Mouse (Mus musculus) bone marrow macrophage, adult 2 months (primary cell): Measurements from ENCODE around the gene Exoc3l2.

Experiments used
- CTCF ChIP-seq: IDR thresholded peaks from 2 replicates; pipeline ENCODE4 v1.5.1; 2012; ENCODE audit warnings: low read depth, mild to moderate bottlenecking, low read length, moderate library complexity
- POLR2A ChIP-seq: IDR thresholded peaks from 2 replicates; pipeline ENCODE4 v1.6.1; 2012; ENCODE audit warnings: mild to moderate bottlenecking, low read depth, low read length, borderline replicate concordance

DNA sequence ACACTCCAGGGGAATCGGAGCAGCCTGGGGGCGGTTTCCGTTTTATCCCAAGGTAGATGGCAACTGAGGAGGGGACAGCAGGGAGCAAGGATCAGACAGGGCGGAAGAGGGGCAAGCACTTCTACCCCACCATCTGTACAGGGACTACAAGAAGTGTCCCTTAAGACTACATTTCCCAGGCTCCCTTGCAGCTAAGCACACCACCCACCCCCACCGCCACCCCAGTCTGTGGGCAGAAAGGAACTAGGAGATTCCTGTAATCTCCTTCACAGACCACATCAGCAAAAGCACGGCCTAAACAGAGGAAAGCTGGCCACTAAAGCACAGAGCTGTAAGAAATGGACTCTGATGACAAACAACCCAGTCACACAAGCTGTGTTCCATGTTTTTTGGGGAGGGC, 36.8 kb upstream of the Exoc3l2 start:
- TF ChIP-seq CTCF (no peak), POLR2A (no peak)
